Mouse (Mus musculus) 416B (cell line): Measurements from ENCODE around the gene Arid4b.
"Not testable (repeated sequence)": the region's sequence is repeated elsewhere in the genome, so short reads cannot be mapped to it uniquely, and the experiment has no call there.

ENCODE experiments used
- DNase-seq: peaks from one replicate; pipeline ENCODE4 v3.0.0; 2011; ENCODE audit warnings: low read depth

Gene Arid4b

DNA sequence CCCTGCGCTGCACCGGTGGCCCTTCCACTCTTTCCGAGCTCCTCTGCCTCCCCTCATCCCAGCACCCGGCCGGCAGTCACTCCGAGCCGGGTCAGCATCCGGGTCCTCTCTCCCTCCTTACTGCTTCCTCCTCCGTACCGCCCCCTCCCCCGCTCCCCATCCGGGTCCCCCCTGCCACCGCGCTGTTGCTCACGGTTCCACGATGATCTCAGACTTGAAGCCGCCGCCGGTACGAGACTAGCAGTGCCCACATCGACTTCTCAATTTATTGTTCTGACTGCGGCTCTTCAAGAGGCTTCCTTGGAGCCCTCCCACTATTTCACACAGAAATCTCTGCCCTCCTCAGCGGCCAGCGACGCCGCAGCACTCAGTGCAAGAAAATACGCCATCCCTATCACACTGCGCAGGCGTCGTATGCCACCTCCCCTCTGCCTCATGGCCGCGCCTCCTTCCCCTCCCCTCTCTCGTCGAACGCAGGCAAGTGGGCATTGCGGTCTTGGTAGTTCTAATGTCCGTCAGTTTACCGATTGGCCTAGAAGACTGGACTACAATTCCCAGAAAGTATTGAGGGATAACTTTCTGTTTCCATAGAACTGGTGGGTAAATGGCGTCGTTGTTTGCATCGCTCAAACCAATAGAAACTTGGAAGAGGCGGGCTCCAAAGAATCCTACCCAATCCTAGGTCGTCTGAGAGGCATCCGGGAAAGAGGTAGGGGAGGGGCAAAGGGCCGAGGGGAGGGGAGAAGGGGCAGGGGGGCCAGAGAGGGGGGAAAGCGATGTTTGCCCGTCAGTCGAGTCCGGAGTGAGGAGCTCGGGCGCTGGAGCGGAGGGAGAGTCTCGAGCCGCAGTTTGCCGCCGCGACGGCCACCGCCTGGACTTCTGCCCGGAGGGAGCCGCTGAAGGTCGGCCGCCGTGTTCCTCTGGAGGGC, at the start of gene Arid4b, which contains the start of gene Ggps1:
Gene Arid4b, plus strand, starts transcription at position 220 of the 929 bp plus-strand sequence.
Gene Ggps1, minus strand, starts transcription at position 476 of the 929 bp plus-strand sequence.
- DNase-seq = peak; percentile 100

DNA sequence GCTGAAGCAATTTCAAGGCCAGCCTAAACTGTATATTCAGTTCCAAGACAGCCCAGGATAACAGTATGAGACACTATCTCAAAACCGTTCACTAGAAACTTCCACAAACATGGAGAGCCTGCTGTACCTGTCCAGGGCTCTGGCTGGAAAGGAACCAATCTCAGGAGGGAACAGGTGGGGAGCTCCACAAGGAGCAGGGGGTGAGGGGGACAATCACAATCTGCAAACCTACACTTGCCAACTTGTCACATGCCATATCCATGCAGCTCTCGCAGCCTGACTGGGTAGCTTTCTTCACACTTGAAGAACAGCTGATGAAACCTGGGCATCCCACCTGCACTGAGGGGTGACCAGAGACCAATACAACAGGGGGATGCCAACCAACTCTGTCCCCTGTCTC, 49.0 kb upstream of the Arid4b start:
- DNase-seq = no peak

DNA sequence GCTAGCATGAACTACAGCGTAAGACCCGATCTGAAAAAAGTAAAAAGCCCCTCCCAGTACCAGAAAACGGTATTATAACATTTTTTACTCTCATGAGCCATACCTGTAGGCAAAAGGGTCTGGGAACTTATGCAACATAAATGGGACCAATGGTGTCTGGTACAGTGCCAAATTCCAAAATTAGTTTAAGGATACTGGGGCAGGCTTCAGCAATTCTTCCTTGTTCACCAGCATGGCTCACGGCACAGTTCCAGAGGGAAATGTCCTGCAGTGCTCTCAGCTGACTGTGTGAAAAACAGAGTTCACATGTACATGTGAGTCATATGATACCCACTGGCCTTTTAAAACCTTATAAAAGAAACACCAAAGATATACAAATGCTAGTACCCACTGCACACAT, 48.5 kb upstream of the Arid4b start:
- DNase-seq = no peak

DNA sequence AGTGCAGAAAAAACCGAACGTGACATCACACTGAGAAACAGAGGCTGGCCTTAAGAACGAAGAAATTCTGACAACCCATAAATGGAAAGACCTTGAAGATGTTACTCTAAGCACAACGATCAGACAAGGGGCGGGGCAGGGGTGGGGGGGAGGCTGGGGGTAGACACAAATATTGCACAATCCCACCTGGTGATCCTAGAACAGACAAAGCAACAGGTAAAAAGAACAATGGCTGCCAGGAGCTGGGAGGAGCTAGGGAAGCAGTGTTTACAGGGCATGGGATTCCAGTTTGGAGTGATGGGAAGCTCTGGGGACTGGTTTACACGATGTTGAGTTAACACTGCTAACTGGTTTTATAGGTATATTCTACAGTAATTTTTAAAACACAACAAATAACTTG, 47.4 kb upstream of the Arid4b start:
- DNase-seq = no peak

DNA sequence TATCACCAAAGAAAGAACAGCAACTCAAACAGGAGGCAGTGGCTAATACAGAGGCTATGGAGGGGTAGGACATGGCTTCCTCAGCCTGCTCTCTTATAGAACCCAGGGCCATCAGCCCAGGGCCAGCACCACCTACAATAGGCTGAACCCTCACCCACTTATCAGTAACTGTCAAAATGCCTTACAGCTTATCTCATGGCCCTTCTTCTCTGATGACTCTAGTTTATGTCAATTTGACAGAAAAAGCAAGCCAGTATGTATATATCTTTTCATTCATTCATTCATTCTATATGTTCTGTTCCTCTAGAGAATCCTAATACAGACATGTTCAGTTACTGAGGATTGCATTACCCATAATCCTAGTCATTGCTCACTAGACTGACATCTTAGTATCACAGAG, 44.7 kb upstream of the Arid4b start:
- DNase-seq = no peak

DNA sequence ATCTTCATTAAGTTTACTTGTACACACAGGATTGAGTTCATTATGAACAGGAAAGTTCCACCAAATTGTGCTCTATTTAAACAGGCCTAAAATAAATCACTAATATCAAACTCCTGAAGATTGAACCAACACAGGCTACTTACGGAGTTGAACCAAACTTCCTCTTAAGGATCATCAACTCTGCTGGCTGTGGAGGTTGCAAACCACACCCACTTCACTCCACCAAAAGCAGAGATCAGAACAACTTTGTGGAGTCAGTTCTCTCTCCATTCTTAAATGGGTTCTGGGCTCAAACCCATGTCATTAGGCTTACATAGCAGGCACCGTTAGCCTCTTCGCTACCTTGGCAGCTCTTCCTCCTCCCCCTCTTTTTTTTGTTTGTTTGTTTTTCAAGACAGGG, 44.2 kb upstream of the Arid4b start:
- DNase-seq = no peak

DNA sequence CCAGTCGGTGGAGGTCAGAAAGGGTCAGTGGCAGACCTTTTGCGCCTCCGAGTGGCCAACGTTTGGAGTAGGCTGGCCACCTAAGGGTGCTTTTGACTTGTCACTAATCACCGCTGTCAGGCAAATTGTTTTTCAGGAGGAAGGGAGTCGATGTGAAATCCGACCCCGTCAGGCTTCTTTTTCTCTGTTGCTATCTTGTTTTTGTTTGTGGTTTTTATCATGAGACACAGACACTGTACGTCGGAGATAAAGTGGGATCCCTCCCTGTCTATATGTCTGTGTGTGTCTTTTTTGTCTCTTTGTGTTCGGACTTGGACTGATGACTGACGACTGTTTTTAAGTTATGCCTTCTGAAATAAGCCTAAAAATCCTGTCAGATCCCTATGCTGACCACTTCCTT, 41.6 kb upstream of the Arid4b start:
- not testable (repeated sequence) for DNase-seq

DNA sequence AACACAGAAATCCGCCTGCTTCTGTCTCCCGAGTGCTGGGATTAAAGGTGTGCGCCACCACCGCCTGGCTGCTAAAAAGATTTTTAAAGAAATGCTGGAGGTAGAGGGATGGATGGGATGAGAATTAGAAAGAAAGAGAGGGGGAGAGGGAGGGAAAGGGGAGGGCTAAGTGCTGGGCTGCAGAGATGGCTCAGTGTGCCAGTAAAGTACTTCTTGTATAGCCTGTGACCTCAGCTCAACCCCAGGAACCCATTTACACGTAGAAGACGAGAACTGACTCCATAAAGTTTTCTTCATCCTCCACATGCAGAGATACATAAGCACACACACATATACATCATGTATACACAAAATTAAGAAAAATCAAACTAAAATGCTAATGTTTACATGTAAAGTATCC, 37.5 kb upstream of the Arid4b start:
- no peak for DNase-seq

DNA sequence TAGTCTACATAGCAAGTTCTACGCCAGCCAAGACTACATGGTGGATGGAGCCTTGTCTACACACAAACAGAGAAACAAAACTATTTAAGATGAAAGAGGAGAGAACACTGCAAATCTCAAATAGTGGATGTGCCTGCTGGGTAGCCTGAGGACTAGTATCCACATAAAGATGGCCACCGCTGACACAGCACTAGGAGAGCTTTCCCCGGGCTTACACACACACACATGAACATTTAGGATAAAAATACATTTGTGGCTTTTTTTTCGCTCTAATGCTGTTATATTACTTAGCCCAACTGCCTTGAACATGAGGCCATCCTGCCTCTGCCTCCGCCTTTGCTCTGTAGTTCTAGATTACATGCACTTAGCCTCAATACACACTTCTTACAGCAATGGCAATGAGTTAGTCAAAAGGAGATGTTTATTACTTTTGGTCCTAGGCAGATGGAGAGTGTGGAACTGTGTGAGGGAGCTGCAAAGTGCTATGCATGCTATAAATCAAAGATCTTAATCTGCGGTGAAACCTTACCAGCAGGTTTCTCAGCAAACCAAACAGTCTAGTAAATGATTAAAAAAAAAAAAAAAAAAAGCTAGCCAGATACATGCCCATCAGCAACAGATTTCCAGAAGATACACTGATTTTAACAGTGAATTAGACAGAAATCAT, 36.7 kb upstream of the Arid4b start:
- no peak for DNase-seq

DNA sequence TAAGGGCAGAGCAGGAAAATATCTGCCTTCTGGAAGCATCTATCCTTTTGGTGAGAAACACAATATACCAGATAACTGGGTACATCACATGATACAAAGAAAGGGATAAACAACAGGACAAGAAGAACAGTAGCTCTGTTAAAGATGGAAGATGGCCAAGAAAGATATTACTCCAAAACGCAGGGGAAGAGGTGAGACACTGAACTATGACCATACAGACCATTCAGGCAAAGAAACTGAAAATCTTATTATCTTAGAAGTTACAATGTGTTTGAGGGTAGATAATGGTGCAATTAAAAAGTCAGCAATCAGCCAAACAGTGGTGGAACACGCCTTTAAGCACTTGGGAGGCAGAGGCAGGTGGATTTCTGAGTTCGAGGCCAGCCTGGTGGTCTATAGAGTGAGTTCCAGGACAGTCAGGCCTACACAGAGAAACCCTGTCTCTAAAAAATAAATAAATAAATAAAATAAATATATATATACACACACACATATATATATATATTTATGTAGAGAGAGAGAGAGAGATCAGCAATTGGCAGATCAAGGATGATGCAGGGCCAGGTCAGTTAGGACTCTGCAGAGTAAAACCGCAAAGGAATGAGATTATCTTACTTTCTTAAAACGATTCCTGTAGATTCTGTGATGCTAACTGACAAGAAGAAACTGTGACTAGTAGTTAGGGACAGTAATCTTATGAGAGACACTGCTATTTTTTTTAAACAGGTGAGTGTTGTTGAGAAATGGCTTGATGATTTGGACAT, 29.5 kb upstream of the Arid4b start:
- peak; percentile 44 for DNase-seq

DNA sequence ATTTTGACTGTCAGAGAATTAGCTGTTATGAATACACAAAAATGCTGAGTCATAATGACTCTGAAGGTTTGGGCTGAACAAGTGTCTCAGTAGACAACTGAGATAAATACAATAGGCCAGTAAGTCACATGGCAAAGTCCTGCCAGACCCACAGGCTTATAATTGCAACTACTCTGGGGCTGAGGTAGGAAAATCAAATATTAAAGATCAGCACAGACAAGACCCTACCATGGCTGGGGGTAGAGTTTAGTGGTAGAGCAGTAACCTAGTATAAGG, 29.0 kb upstream of the Arid4b start:
- peak; percentile 86 for DNase-seq

DNA sequence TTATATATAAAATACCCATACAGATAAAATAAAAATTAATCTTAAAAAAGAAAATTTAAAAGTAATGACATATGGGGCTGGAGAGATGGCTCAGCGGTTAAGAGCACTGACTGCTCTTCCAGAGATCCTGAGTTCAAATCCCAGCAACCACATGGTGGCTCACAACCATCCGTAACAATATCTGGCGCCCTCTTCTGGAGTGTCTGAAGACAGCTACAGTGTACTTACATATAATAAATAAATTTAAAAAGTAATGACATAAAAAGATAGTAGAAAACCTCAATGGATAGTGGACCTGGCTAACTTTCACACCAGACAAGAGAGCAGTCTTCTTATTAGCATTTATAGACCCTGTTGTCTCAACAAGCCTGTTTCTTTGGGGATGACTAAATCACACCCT, 27.7 kb upstream of the Arid4b start:
- not testable (repeated sequence) for DNase-seq

DNA sequence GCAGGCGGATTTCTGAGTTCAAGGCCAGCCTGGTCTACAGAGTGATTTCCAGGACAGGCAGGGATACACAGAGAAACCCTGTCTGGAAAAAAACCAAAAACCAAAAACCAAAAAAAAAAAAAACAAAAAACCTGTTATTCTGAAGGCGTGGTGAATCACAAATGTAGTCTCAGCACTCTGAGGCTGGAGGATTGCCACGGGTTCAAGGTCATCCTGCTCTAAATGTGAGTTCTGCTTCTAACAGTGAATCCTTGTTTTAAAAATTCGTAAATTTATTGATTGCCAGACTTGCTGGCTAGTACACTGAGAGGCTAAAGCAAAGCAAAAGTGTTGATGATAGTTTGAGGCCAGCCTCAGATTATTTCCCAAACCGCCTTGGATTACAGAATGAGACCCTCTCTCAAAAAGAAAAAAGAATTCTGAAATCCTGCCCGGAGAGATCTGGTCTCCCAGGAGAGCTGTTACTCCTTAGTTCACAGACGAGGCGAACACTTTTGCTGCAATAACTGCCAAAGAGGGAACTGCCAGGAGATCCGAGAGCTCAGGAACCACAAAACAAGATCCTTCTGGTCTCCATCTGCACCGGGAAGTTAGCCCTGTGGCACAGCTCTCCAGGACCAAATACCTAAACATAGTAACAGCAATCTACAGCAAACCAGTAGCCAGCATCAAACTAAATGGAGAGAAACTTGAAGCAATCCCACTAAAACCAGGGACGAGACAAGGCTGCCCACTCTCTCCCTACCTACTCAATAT, 27.0 kb upstream of the Arid4b start:
- no peak for DNase-seq

DNA sequence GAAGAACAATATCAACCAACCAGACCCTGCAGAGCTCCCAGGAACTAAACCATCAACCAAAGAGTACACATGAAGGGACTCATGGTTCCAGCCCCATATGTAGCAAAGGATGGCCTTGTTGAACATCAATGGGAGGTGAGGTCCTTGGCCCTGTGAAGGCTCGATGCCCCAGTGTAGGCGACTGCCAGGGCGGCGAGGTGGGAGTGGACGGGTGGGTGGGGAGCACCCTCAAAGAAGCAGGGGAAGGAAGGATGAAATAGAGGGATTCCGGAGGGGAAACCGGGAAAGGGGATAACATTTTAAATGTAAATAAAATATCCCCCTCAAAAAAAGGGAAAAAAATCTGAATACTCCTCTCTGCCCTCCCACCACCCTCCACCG, 24.1 kb upstream of the Arid4b start:
- peak; percentile 24 for DNase-seq

DNA sequence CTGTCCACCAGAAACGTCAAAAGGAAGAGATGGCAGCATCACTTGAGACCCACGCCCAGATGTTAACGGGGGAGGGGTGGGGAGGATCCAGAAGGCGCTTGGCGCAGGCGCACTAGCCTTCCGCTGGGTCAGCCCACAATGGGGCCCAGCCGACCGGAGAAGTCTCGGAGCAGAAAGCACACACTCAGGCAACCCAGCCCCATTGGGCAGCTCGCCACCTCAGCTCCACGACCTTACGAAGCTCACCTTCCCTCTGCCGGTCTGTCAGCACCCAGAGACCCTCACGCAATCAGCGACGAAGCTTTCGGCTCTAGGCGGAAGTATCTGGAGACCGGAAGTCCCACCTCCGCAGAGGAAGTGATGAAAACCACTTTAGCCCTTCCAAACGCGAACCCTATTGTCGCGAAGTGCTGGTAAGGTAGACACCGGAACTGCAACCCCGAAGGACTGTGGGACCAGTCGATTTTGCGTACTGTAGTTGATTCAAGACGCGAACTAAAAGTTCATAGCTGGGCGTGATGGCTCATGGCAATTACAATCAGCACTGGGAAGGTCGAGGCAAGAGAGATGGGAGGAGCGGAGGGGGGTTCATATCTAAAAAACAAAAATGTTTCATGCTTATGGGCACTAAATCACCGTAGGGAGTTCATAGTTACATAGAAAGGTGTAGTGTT, 23.6 kb upstream of the Arid4b start, which contains the start of gene Tbce:
Gene Tbce, minus strand, starts transcription at position 347 of the 674 bp plus-strand sequence.
- peak; percentile 96 for DNase-seq

DNA sequence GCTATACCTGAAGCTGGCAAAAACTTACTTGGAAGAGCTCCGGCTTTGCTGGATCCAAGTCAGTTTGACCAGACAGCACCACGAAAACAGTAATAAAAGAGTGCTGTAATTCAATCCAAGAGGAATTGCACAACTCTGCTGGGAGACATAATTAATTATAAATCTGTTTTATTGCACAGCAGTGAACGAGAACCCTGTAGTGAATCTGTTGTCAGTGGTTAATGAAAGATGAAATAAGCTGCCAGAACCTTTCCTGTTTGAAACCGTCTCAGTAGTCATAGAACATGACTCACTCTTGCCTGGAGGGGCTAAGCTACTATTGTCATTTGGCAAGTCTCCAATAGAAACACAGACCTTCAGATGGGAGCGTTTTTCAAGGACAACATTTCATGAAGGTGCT, 22.8 kb upstream of the Arid4b start:
- DNase-seq = peak; percentile 96

DNA sequence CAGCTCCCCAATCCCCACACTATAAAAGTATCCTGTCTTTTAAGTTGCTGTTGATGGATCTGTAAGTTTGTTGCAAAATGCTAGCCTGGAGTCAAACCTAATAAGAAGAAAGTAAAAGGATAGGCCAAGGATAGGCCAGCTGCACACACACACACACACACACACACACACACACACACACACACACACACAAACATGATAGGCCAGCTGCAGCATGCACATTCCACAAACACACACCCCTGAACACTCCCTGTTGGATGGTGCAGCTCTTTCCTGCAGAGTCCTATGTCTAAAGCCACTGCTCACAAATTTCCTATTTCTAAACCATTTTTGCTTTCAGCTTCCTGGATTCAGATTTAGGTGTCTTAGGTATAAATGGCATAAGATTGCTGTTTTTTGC, 19.2 kb upstream of the Arid4b start:
- no peak for DNase-seq

DNA sequence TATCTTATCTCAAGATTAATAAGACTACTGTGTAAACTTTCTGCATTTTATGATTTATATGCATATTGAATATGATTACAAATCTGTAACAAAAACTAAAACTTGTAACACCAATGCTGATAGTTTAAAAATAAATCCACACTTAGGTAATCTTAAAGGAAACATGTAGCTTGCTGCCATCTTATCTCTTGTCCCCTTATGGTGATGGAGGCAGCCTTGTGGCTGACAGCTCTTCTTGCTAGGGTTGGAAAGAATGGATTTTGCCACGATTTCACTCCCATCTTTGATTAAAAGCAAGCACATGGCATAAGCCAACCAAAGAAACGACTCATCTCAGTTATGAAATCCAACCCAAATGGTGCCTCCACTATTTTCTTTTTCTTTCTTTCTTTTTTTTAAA, 18.5 kb upstream of the Arid4b start:
- peak; percentile 52 for DNase-seq

DNA sequence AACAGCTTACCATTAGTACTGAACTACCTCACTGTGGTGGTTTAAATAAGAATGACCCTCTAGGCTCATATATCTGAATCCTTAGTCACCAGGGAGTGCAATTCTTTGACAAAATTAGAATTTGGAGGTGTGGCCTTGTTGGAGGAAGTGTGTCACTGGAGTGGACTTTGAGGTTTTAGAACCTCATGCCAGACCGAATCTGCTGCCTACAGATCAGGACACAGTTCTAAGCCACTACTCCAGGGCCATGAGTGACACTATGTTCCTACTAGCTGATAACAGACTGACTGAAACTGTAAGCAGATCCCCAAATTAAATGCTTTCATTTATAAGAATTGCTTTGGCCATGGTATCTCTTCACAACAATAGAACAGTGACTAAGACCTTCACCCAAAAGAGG, 13.2 kb upstream of the Arid4b start:
- peak; percentile 68 for DNase-seq

DNA sequence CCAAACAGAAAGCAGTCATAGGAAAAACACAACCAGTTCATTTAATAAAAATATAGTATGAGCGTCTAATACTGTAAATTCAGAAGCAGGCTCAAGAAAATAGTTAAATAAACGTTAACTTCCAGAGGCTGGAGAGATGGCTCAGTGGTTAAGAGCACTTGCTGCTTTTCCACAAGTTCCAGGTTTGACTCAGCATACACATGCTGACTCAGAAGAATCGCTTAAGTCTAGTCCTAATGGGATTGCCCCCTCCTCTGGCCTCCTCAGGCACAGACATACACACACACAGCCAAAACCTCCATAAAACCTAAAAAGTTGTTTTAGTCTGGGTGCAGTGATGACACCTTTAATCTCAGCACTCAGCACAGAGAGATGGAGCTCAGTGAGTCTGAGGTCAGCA, 6.2 kb upstream of the Arid4b start:
- peak; percentile 37 for DNase-seq

DNA sequence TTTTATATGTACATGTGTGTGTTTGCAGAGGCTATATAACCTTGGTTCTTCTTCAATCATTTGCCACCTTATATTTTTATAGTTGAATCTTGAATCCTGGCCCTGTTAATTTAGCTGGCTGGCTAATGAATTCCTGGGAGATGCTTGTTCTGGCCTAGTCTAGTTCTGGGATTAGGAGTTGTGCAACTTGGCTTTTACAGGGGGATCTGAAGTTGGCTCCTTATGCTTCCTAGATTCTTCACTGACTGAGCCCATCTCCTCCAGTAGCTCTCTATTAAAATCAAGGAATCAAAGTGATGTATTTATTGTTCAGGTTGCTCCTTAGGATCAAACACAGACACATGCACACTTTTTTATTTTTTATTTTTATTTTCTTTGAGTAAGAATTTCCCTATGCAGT, 3.5 kb upstream of the Arid4b start:
- DNase-seq = no peak
